Mouse (Mus musculus): Measurements from ENCODE around the gene Hist1h2bj. TPM values are rescaled to one million over a fixed set of nuclear protein-coding genes. Genes with fewer than 3 reads are reported as not detected.
"Not testable (repeated sequence)": the region's sequence is repeated elsewhere in the genome, so short reads cannot be mapped to it uniquely, and the experiment has no call there.

Hist1h2bj gene
- polyA plus RNA-seq, 1 experiment from 2014 or later, result 2.6 TPM

GRCm38 (mm10) chr13:22050591-22051522 is 7.8 kb downstream of the Hist1h2bj start:
- H3K27ac ChIP-seq (replicated peaks in 1 of 2; ENCODE audit: control insufficient read depth in 1 of 2, insufficient read depth in 1 of 2, low read depth in 2 of 2, low read length in 2 of 2), result peak overlapping the region; percentile 79 to 87
- H3K4me3 ChIP-seq (ENCODE audit: control insufficient read depth in 1 of 2, insufficient read depth in 1 of 2, low read depth in 1 of 2, low read length in 2 of 2), result peak overlapping the region; percentile 56 to 58
- H3K36me3 ChIP-seq (ENCODE audit: control insufficient read depth, insufficient read depth, low read length), result no peaks in the 10 kb centered on the region
- H3K9ac ChIP-seq (ENCODE audit: low read length), result peak overlapping the region; percentile 80
- H3K4me1 ChIP-seq (ENCODE audit: control insufficient read depth in 2 of 2, insufficient read depth in 2 of 2, low read length in 2 of 2), result peaks cover 2 to 7% of the 10 kb centered on the region in 2 experiments; a peak in 3 of 4 replicates
- H3K27me3 ChIP-seq (ENCODE audit: control insufficient read depth, insufficient read depth, low read length), result no peaks in the 10 kb centered on the region
- peak overlapping the region; percentile 77 for H3K4me2 ChIP-seq (ENCODE audit: low read length)
- no peaks in the 10 kb centered on the region for H3K9me3 ChIP-seq (ENCODE audit: control insufficient read depth, low read length)
- under 1% methylated on average over 52 of the region's 52 CpGs for WGBS
- ATAC-seq (ENCODE audit: insufficient number of reproducible peaks, insufficient read depth, low FRiP score, low read depth), result peak; percentile 94

GRCm38 (mm10) chr13:22051523-22051859 is 8.5 kb downstream of the Hist1h2bj start:
- H3K9ac ChIP-seq (ENCODE audit: low read length), result peak overlapping the region; percentile 80
- H3K27ac ChIP-seq (replicated peaks in 1 of 2; ENCODE audit: control insufficient read depth in 1 of 2, insufficient read depth in 1 of 2, low read depth in 2 of 2, low read length in 2 of 2), result peak overlapping the region in 1 of 2 experiments; percentile 79; a peak in 2 of 4 replicates
- ATAC-seq (ENCODE audit: insufficient number of reproducible peaks, insufficient read depth, low FRiP score, low read depth), result no peak
- no peaks in the 10 kb centered on the region for H3K36me3 ChIP-seq (ENCODE audit: control insufficient read depth, insufficient read depth, low read length)
- WGBS, result 11% methylated on average over 5 of the region's 5 CpGs
- H3K4me3 ChIP-seq (ENCODE audit: control insufficient read depth in 1 of 2, insufficient read depth in 1 of 2, low read depth in 1 of 2, low read length in 2 of 2), result peak overlapping the region; percentile 56 to 58
- no peaks in the 10 kb centered on the region for H3K9me3 ChIP-seq (ENCODE audit: control insufficient read depth, low read length)
- H3K27me3 ChIP-seq (ENCODE audit: control insufficient read depth, insufficient read depth, low read length), result no peaks in the 10 kb centered on the region
- peaks cover 2 to 7% of the 10 kb centered on the region in 2 experiments; a peak in 3 of 4 replicates for H3K4me1 ChIP-seq (ENCODE audit: control insufficient read depth in 2 of 2, insufficient read depth in 2 of 2, low read length in 2 of 2)
- peak overlapping the region; percentile 77 for H3K4me2 ChIP-seq (ENCODE audit: low read length)

- Histone ChIP-seq H3K27ac (replicated peaks in 1 of 2; ENCODE audit: control insufficient read depth in 1 of 2, insufficient read depth in 1 of 2, low read depth in 2 of 2, low read length in 2 of 2) (no peak overlapping the region), H3K9ac (ENCODE audit: low read length) (no peak overlapping the region), H3K4me3 (ENCODE audit: control insufficient read depth in 1 of 2, insufficient read depth in 1 of 2, low read depth in 1 of 2, low read length in 2 of 2) (no peak overlapping the region), H3K27me3 (ENCODE audit: control insufficient read depth, insufficient read depth, low read length) (no peaks in the 10 kb centered on the region), H3K36me3 (ENCODE audit: control insufficient read depth, insufficient read depth, low read length) (no peaks in the 10 kb centered on the region), H3K4me1 (ENCODE audit: control insufficient read depth in 2 of 2, insufficient read depth in 2 of 2, low read length in 2 of 2) (peaks cover 2 to 7% of the 10 kb centered on the region in 2 experiments; a peak in 3 of 4 replicates), H3K4me2 (ENCODE audit: low read length) (no peak overlapping the region), H3K9me3 (ENCODE audit: control insufficient read depth, low read length) (no peaks in the 10 kb centered on the region)
- ATAC-seq (ENCODE audit: insufficient number of reproducible peaks, insufficient read depth, low FRiP score, low read depth), result no peak
- WGBS, result 83% methylated on average over 1 of the region's 1 CpGs
These were observed 10.7 kb downstream of the Hist1h2bj start for GRCm38 (mm10) chr13:22053754-22054153.

GRCm38 (mm10) chr13:22061422-22061821 is 18.4 kb downstream of the Hist1h2bj start:
- H3K36me3 ChIP-seq (ENCODE audit: control insufficient read depth, insufficient read depth, low read length), result no peaks in the 10 kb centered on the region

GRCm38 (mm10) chr13:22063468-22063867 is 20.5 kb downstream of the Hist1h2bj start:
- Histone ChIP-seq H3K4me3 (ENCODE audit: control insufficient read depth in 1 of 2, insufficient read depth in 1 of 2, low read depth in 1 of 2, low read length in 2 of 2) (no peak overlapping the region), H3K9me3 (ENCODE audit: control insufficient read depth, low read length) (no peaks in the 10 kb centered on the region), H3K4me2 (ENCODE audit: low read length) (no peak overlapping the region), H3K27ac (replicated peaks in 1 of 2; ENCODE audit: control insufficient read depth in 1 of 2, insufficient read depth in 1 of 2, low read depth in 2 of 2, low read length in 2 of 2) (no peak overlapping the region), H3K9ac (ENCODE audit: low read length) (no peak overlapping the region), H3K27me3 (ENCODE audit: control insufficient read depth, insufficient read depth, low read length) (no peaks in the 10 kb centered on the region), H3K4me1 (ENCODE audit: control insufficient read depth in 2 of 2, insufficient read depth in 2 of 2, low read length in 2 of 2) (no peaks in the 10 kb centered on the region), H3K36me3 (ENCODE audit: control insufficient read depth, insufficient read depth, low read length) (no peaks in the 10 kb centered on the region)
- WGBS, result 44% methylated on average over 1 of the region's 1 CpGs
- ATAC-seq (ENCODE audit: insufficient number of reproducible peaks, insufficient read depth, low FRiP score, low read depth), result no peak

More at GRCm38 (mm10) chr13:22061422-22061821, 18.4 kb downstream of the Hist1h2bj start:
- Histone ChIP-seq H3K9ac (ENCODE audit: low read length) (no peak overlapping the region), H3K4me1 (ENCODE audit: control insufficient read depth in 2 of 2, insufficient read depth in 2 of 2, low read length in 2 of 2) (no peaks in the 10 kb centered on the region), H3K4me3 (ENCODE audit: control insufficient read depth in 1 of 2, insufficient read depth in 1 of 2, low read depth in 1 of 2, low read length in 2 of 2) (no peak overlapping the region), H3K27ac (replicated peaks in 1 of 2; ENCODE audit: control insufficient read depth in 1 of 2, insufficient read depth in 1 of 2, low read depth in 2 of 2, low read length in 2 of 2) (no peak overlapping the region), H3K4me2 (ENCODE audit: low read length) (no peak overlapping the region), H3K9me3 (ENCODE audit: control insufficient read depth, low read length) (no peaks in the 10 kb centered on the region), H3K27me3 (ENCODE audit: control insufficient read depth, insufficient read depth, low read length) (no peaks in the 10 kb centered on the region)
- 81% methylated on average over 1 of the region's 1 CpGs for WGBS
- no peak for ATAC-seq (ENCODE audit: insufficient number of reproducible peaks, insufficient read depth, low FRiP score, low read depth)

- ATAC-seq (ENCODE audit: insufficient number of reproducible peaks, insufficient read depth, low FRiP score, low read depth), result not testable (repeated sequence)
These were observed 41.1 kb downstream of the Hist1h2bj start, which contains the start of gene Vmn1r188 for GRCm38 (mm10) chr13:22084140-22084539. Vmn1r188 (plus strand) TSS chr13:22084440.

More at GRCm38 (mm10) chr13:22084140-22084539, 41.1 kb downstream of the Hist1h2bj start, which contains the start of gene Vmn1r188:
- not testable (repeated sequence) for H3K9me3 ChIP-seq (ENCODE audit: control insufficient read depth, low read length); H3K9ac ChIP-seq (ENCODE audit: low read length); H3K36me3 ChIP-seq (ENCODE audit: control insufficient read depth, insufficient read depth, low read length); H3K4me3 ChIP-seq (ENCODE audit: control insufficient read depth in 1 of 2, insufficient read depth in 1 of 2, low read depth in 1 of 2, low read length in 2 of 2); H3K27ac ChIP-seq (replicated peaks in 1 of 2; ENCODE audit: control insufficient read depth in 1 of 2, insufficient read depth in 1 of 2, low read depth in 2 of 2, low read length in 2 of 2); H3K27me3 ChIP-seq (ENCODE audit: control insufficient read depth, insufficient read depth, low read length); H3K4me2 ChIP-seq (ENCODE audit: low read length); H3K4me1 ChIP-seq (ENCODE audit: control insufficient read depth in 2 of 2, insufficient read depth in 2 of 2, low read length in 2 of 2)
- 45% methylated on average over 1 of the region's 1 CpGs for WGBS
